Mouse (Mus musculus): ENCODE measurements around the gene Gm45711.

Gene Gm45711

GRCm38 (mm10) chr8:104234573-104234972, 75.3 kb downstream of the Gm45711 start:
- peak; percentile 48 for DNase-seq

- no peak for DNase-seq
These were observed 77.0 kb downstream of the Gm45711 start for GRCm38 (mm10) chr8:104232919-104233318.

- DNase-seq: no peak
These were observed 77.8 kb downstream of the Gm45711 start for GRCm38 (mm10) chr8:104232039-104232438.
